Mouse (Mus musculus) frontal cortex, adult 2 months (tissue): ENCODE data around the gene Gm49601. TPM values are rescaled to one million over a fixed set of nuclear protein-coding genes. Genes with fewer than 3 reads are reported as not detected.

Source experiments
- DNase-seq, 2 experiments: peaks; one replicate each; pipeline ENCODE4 v3.0.0; 2022; ENCODE audit warnings: low spot score in 1 of 2; ENCODE audit errors: extremely low spot score in 1 of 2
- polyA plus RNA-seq: library from polyadenylated mRNA; depleted of rRNA; stranded (reverse); fragments of >200 nt; gene quantifications from 2 replicates; pipeline ENCODE4 v1.2.3, GENCODE M21; 2012; rRNA removed

Gene Gm49601
- polyA plus RNA-seq, 1 experiment: 169 TPM

DNA sequence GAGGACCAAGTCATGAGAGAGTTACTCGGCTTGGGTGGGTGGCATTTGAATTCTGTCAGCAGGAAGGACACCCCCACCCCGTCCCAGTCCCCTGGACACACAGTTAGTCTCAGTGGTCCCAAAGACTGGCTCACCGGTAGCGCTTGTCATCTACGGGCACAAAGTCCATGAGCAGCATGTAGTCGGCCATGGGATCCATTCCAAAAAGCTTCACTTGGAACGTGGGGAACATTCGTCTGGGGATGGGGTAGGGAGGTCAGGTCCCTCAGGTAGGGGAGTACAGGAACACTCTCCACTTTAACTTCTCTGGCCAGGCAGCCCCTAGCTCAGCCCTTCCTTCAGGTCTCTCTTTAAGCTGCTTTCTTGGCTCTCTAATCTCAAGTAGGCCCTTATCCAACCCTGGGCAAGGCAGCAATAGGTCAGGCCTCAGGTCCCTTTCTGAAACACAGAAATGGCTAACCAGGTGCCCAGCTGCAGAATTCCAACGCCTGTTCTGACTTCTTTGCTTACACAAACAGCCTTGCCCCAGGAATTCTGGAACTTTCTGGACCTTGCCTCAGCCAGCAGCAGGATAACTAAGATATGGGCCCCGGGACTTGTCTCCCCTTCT is 41.2 kb downstream of the Gm49601 start:
- no peak for DNase-seq

DNA sequence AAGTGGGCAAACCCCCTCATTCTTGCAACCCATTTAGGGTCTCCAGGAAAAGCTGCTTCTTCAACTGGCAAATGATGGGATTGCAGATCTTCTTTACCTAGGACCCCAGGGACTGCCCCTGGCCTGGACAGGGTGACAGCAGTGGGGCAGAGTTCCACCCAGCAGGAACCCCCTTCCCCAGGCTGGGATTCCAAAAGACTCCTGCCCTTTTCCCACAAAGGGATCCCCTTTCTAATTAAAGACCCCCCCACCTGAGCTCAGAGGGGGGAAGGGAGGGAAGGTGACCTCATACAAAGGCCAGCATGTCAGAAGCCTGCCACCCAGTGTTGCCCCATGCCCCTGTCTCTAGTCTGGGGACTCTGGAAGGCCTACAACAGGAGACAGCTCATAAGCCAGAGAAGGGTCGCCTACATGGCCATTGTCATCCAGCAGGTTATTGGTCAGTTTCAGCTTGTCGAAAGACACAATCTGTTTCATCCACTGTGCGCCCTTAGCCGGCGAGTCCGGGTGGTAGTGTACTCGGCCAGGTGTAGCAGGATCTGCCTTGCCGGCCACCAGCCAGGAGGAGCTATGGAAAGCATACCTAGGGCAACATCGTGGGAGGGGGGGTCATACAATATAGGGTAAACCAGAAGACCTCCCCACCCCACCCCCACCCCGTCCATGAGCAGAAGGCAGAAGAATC is 42.4 kb downstream of the Gm49601 start:
- no peak for DNase-seq

DNA sequence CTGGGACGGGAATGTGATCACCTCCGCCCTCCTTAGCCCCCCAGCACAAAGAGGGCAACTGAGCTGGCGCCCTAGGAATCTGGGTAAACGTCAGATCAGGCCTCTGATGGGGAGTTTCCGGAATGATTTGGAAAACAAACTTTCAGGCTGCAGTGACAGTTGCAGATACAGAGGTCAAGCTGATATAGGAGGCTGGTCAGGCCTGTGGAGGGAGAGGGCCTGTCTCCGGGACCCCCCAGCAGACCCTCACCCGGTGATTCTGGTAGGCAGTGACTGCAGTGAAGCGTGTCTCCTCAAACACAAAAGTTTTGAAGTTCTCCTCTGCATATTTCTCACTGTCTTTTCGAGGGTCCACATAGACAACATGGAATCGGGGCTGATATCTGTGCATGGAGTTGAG is 43.1 kb downstream of the Gm49601 start:
- no peak for DNase-seq

- DNase-seq: no peak
Observed at GRCm38 (mm10) chr16:18582426-18583148, 43.6 kb downstream of the Gm49601 start.

DNA sequence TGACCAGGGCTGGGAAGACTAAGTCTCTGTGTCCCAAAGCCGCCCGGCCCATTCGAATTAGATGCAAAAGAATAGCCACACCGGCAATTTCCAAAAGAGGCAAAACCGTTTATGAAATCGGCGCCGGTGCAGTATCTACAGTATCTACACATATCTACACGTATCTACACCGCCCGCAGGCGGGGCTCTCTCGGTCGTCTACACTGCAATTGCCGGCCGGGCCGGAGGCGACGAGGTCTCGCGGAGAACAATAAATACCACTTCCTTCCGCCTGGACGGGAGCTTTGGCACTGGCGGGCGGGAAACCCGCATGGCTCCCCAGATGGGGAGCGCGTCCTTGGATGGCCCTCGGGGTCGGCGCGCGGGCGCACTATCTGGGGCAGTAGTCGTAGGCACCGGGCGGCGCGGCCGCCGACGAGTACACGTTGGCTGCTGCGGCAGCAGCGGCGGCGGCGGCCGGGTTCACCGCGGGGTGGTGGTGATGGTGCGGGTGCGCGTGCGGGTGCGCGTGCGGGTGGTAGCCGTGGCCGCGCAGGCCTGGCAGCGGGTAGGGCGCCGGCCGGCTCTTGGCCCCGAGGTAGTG is 44.5 kb downstream of the Gm49601 start:
- DNase-seq: no peak

DNA sequence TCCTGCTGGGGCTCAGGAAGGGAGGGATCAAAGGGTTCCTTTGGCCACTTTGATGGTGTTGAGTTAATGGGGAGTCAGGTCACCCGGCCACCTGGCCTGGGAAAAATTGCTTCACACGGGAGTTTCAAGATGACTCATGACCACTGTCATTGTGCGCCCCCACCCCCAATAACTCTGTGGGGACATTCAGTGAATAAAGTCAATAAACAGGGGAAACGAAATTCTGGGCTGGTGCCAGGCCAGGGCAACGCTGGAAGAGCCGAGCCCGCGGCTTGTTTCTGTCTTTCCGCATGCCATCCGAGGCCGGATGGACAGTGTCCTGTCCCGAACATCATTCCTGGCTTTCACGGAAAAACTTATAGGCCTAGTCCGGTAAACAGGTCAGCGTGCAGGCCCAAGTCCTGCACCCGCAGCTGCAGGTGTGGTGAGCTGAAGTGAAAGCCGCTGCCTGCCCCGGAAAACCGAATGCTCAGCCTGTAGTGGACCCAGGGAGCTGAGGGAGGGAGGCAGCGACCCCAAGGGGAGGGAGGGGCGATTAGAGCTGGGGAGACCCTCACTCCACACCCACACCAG is 45.1 kb downstream of the Gm49601 start:
- no peak for DNase-seq

GRCm38 (mm10) chr16:18580389-18580788 is 45.8 kb downstream of the Gm49601 start:
- DNase-seq: no peak

DNA sequence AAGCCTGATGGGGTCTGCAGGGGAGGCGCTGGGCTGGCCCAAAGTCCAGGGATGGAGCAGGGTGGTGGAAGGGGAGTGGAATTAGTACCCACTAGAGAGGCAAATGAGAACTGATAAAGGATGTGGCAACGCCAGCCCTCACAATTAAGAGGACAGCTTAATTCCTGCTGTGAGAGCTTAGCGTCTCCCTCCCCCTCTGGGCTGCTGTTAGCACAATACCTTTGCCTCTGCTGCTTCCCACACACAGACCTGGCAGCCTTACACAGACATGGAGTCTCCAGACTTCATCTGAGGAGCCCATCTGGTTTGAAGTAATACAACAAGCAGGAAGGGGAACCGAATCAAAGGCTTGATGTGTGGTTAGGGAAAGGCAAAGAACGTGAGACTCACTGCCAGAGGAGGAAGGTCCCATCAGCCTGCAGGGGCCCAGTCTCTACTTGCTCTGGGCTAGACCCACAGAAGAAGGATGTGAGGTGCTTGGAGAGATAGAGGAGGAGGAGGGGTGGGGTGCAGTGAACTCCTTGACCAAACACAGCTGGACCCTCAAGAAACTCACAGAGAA is 48.5 kb downstream of the Gm49601 start:
- DNase-seq: no peak

DNA sequence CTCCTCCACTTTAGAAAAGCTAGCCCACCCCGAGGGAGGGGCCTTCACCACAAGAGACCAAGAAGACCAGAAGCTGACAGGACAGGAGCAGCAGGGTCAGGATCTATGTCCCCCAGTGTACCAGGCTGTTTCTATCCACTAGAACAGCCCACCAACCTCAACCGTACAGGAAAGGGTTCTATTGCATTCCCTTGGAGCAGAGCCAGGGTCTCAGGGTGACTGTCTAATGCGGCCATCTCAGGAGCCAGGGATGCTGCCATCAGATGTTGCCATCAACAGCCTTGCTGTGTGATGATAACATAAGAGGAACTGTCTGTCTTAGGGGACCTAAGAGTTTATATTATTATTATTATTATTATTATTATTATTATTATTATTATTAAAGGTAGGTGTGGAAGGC is 49.2 kb downstream of the Gm49601 start:
- DNase-seq: no peak

- no peak for DNase-seq
Observed at GRCm38 (mm10) chr16:18574196-18574595, 52.0 kb downstream of the Gm49601 start.

Other genes with a start within 250 kb of the Gm49601 start
- 22.9 and 25.9 TPM in 2 replicates for gene Txnrd2, start 200.0 kb downstream of the Gm49601 start, polyA plus RNA-seq
- gene Comt, start 199.6 kb downstream of the Gm49601 start, polyA plus RNA-seq: 140 and 143 TPM in 2 replicates
- gene Gnb1l, start 127.7 kb downstream of the Gm49601 start, polyA plus RNA-seq: 8.1 and 8.7 TPM in 2 replicates
- gene Rtl10, start 127.5 kb downstream of the Gm49601 start, polyA plus RNA-seq: 4.2 and 4.6 TPM in 2 replicates
- 2.8 and 2.9 TPM in 2 replicates for gene Tbx1, start 35.8 kb downstream of the Gm49601 start, polyA plus RNA-seq
- gene Gp1bb, start 4.0 kb downstream of the Gm49601 start, polyA plus RNA-seq: 2.4 and 5.9 TPM in 2 replicates
- gene Sept5, start 3.5 kb upstream of the Gm49601 start, polyA plus RNA-seq: 772 and 810 TPM in 2 replicates
- 105 and 107 TPM in 2 replicates for gene Cldn5, start 150.4 kb upstream of the Gm49601 start, polyA plus RNA-seq
- 80.4 and 84.1 TPM in 2 replicates for gene Ufd1, start 185.4 kb upstream of the Gm49601 start, polyA plus RNA-seq
- 2.7 and 2.8 TPM in 2 replicates for gene Cdc45, start 185.6 kb upstream of the Gm49601 start, polyA plus RNA-seq
- 48.2 and 51.1 TPM in 2 replicates for gene 2510002D24Rik, start 210.2 kb upstream of the Gm49601 start, polyA plus RNA-seq
- 0.57 TPM in 1 of 2 replicates, not detected in the other for gene Gm28539, start 210.2 kb upstream of the Gm49601 start, polyA plus RNA-seq